Mouse (Mus musculus): ENCODE results near the gene Sf3a2. TPM values are rescaled to one million over a fixed set of nuclear protein-coding genes. Genes with fewer than 3 reads are reported as not detected.

The Sf3a2 gene
- total and polyA plus RNA-seq, 2 experiments from 2014 or later = 20.4 to 66.4 TPM

DNA sequence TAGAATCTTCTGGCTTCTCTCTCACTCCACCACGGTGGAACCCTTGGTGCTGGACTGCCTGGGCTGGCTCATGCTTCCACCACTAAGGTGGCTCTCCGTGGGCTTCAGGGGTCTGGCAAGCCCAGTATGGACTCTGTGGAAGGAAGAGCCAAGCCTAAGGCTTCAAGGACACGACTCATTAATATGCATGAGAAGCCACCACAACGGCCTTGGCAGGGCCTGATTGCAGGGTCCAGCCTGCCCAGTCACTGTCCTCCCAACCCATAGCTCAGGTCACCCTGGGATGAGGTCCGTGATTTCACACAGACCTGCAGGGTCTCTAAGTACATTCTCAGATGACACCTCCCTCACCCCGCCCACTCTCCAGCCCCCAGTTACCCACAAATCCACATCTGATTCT lies 41.9 kb downstream of the Sf3a2 start:
- Histone ChIP-seq H3K27me3 (ENCODE audit: insufficient read depth, low read length) (no peaks in the 10 kb centered on the region), H3K9me3 (ENCODE audit: low read length) (no peaks in the 10 kb centered on the region), H3K9ac (no peak overlapping the region), H3K4me3 (ENCODE audit: low read depth, low read length) (no peak overlapping the region), H3K36me3 (ENCODE audit: insufficient read depth) (0 out of 2 replicates have a peak, but pooled peaks cover 7% of the 10 kb centered on the region), H3K4me2 (ENCODE audit: low read depth) (no peak overlapping the region), H3K4me1 (ENCODE audit: insufficient read depth) (0 out of 2 replicates have a peak, but pooled peaks cover 3% of the 10 kb centered on the region), H3K27ac (ENCODE audit: low read depth, low read length) (no peak overlapping the region)
- 59% methylated on average over 6 of the region's 6 CpGs for WGBS
- no peak for TF ChIP-seq CTCF (IDR thresholded peaks at IDR 0.05; ENCODE audit: low read depth)
- DNase-seq (no peak), ATAC-seq (no peak)

DNA sequence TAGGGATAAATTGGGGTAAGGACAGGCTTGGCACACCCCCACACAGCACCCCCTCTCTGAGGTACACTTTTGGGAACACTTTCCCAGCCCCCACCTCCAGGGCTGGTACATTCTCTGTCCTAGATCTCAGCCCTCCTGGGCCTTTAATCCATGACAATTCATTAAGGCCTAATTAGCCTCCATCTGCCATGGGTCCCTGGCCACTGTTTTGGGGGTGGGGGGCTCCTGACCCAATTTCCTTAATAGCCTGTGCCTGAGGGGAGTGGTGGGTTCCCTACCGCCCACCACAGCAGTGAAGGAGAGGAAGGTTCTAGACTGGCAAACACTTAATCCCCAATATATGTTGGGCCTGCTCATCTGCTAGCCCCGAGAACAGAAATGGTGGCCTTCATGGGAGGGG lies 43.7 kb downstream of the Sf3a2 start:
- H3K27me3 ChIP-seq (ENCODE audit: insufficient read depth, low read length) = no peaks in the 10 kb centered on the region
- no peak overlapping the region for H3K27ac ChIP-seq (ENCODE audit: low read depth, low read length)
- no peaks in the 10 kb centered on the region for H3K36me3 ChIP-seq (ENCODE audit: insufficient read depth)
- WGBS = 68% methylated on average over 2 of the region's 2 CpGs
- H3K9ac ChIP-seq = no peak overlapping the region
- DNase-seq = no peak
- 0 out of 2 replicates have a peak, but pooled peaks cover 3% of the 10 kb centered on the region for H3K4me1 ChIP-seq (ENCODE audit: insufficient read depth)
- H3K4me2 ChIP-seq (ENCODE audit: low read depth) = no peak overlapping the region
- ATAC-seq = no peak
- TF ChIP-seq CTCF (IDR thresholded peaks at IDR 0.05; ENCODE audit: low read depth) = no peak
- H3K9me3 ChIP-seq (ENCODE audit: low read length) = no peaks in the 10 kb centered on the region
- no peak overlapping the region for H3K4me3 ChIP-seq (ENCODE audit: low read depth, low read length)

DNA sequence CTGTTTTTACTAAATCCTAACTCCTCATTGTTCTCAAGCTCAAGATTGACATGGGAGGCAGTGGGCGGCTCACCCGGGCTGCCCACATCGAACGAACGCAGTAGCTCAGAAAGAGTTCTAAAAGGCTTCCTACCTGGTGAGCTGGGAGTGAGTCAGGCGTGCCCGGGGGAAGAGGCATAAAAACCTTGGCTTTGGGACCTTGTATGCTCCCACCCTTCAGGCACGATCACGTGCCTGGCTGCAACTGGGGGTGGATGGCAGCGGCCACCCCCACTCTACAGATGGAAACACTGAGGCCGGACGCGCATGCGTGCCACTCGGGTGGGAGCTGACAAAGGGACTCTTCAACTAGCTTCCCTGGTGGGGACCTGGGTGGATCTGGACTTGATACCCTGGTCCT lies 44.3 kb downstream of the Sf3a2 start:
- Histone ChIP-seq H3K4me3 (ENCODE audit: low read depth, low read length) (no peak overlapping the region), H3K27ac (ENCODE audit: low read depth, low read length) (no peak overlapping the region), H3K9ac (no peak overlapping the region), H3K27me3 (ENCODE audit: insufficient read depth, low read length) (no peaks in the 10 kb centered on the region), H3K9me3 (ENCODE audit: low read length) (no peaks in the 10 kb centered on the region), H3K4me1 (ENCODE audit: insufficient read depth) (0 out of 2 replicates have a peak, but pooled peaks cover 3% of the 10 kb centered on the region), H3K36me3 (ENCODE audit: insufficient read depth) (no peaks in the 10 kb centered on the region), H3K4me2 (ENCODE audit: low read depth) (no peak overlapping the region)
- 84% methylated on average over 15 of the region's 15 CpGs for WGBS
- no peak for DNase-seq
- no peak for ATAC-seq
- TF ChIP-seq CTCF (IDR thresholded peaks at IDR 0.05; ENCODE audit: low read depth) = no peak

DNA sequence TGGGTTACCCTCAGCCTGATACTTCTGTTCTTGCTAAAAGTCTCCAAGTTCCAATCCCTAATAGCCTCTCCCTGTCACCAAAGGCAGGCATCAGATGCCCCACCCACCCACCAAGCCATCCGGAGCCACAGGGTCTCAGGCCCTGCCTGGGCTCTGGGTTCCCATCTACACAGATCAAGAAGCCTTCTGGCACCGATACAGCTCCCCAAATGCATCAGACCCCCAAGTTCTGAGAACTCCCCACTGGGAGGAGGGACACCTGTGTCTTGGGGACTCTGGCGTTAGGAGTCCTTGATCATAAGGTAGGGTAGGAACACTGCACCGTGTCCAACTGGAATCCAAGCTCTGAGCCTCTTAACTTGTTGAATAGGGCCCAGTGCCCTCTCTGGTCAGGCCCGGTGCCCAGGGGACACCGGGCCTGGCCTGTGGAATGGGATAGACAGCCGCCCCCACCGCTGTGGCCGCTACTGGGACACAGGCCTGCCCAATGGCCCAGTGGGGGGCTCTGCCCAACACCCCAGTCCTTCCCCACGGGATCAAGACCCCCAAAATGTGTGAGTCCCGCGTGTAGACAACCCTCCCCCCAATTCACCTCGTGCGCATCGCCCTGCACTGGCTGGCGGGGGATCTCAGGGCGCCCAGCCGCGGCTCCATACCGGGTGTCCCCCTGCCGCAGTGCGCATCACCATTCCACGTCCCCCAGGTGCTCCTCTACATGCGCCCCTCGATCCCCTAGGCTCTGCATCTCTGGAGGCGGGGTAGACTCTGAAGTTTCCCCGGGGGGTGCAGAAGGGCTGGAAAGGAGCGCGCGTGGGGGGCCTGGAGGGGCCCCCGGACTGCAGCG lies 45.3 kb downstream of the Sf3a2 start:
- no peaks in the 10 kb centered on the region for H3K9me3 ChIP-seq (ENCODE audit: low read length)
- peak overlapping the region; percentile 67 for H3K4me3 ChIP-seq (ENCODE audit: low read depth, low read length)
- peak overlapping the region; percentile 74 for H3K4me2 ChIP-seq (ENCODE audit: low read depth)
- no peak for TF ChIP-seq CTCF (IDR thresholded peaks at IDR 0.05; ENCODE audit: low read depth)
- 0 out of 2 replicates have a peak, but pooled peaks cover 3% of the 10 kb centered on the region for H3K4me1 ChIP-seq (ENCODE audit: insufficient read depth)
- no peak for DNase-seq
- H3K27me3 ChIP-seq (ENCODE audit: insufficient read depth, low read length) = no peaks in the 10 kb centered on the region
- peak overlapping the region; percentile 64 for H3K9ac ChIP-seq
- H3K27ac ChIP-seq (ENCODE audit: low read depth, low read length) = no peak overlapping the region
- WGBS = 8% methylated on average over 28 of the region's 32 CpGs
- no peaks in the 10 kb centered on the region for H3K36me3 ChIP-seq (ENCODE audit: insufficient read depth)
- ATAC-seq = peak; percentile 53

DNA sequence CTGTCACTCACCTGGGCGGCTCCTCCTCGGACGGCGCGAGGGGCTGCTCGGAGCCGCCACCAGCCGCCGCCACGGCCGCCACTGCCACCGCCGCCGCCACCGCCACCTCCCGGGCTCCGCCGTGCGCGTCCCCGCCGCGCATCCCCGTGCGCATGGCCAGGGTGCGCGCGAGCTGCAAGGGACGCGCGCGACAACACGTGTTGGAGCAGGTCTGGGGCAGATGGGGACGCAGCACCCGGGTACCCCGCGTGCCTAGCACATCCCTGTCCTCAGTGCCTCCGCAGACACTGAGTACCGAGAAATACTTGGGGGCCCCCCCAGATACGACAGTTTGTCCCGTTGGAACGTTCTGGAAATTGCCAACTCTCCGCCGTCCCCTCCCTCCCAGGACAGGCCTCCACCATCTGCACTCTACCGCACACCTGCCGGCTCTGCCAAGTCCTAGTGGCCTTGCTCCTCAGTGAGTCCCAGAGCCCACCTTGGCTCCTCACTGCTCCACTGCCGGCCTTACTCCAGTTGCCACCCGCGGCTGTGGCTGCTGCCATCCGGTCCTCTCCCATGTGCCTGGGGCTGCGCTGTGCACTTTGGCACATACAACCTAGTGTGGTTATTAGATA lies 46.0 kb downstream of the Sf3a2 start, which contains the start of gene Lingo3:
Lingo3 (minus strand) TSS at position 109 of the 617 bp plus-strand sequence.
- Histone ChIP-seq H3K9me3 (ENCODE audit: low read length) (no peaks in the 10 kb centered on the region), H3K27ac (ENCODE audit: low read depth, low read length) (no peak within 1 kb of the TSS), H3K4me1 (ENCODE audit: insufficient read depth) (0 out of 2 replicates have a peak, but pooled peaks cover 3% of the 10 kb centered on the region), H3K27me3 (ENCODE audit: insufficient read depth, low read length) (no peaks in the 10 kb centered on the region), H3K36me3 (ENCODE audit: insufficient read depth) (0 out of 2 replicates have a peak, but pooled peaks cover under 1% of the 10 kb centered on the region), H3K4me3 (ENCODE audit: low read depth, low read length) (peak within 1 kb of the TSS; percentile 67), H3K9ac (peak within 1 kb of the TSS; percentile 64), H3K4me2 (ENCODE audit: low read depth) (peak within 1 kb of the TSS; percentile 74)
- WGBS = 6% methylated on average over 40 of the region's 51 CpGs
- peak; percentile 86 for ATAC-seq
- DNase-seq = peak; percentile 87
- no peak for TF ChIP-seq CTCF (IDR thresholded peaks at IDR 0.05; ENCODE audit: low read depth)

DNA sequence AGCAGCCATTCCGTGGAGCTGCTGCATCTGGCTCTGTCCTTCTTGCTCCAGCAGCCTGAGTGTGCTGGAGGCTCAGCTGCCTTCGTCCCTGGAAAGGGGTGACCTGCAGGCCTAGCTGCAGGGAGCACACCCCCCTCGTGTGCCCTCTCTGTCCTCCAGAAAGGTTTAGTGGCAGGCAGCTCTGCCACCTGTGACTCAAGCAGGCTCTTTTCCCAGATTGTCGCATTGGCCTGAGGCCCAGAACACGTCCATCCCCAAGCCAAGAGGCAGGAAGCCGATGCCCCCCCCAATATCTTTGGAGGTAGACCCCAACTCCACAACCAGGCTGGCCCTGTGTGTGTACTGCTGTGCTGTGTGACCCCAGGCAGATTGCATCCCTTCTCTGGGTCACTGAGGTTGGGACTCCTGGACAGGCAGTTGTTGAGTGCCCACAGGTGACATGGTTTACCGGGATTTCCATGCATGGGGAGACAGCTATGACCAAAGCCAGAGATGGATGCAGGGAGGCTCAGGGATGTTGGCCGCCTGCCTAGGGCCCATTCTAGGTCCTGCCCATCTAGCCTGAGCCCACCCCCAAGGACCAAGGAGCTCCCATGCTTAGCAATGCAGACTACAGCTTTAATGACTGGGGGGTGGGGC lies 47.2 kb downstream of the Sf3a2 start:
- DNase-seq (no peak), ATAC-seq (no peak)
- WGBS = 56% methylated on average over 8 of the region's 8 CpGs
- Histone ChIP-seq H3K9ac (no peak overlapping the region), H3K9me3 (ENCODE audit: low read length) (no peaks in the 10 kb centered on the region), H3K27ac (ENCODE audit: low read depth, low read length) (no peak overlapping the region), H3K4me3 (ENCODE audit: low read depth, low read length) (no peak overlapping the region), H3K4me2 (ENCODE audit: low read depth) (no peak overlapping the region), H3K4me1 (ENCODE audit: insufficient read depth) (0 out of 2 replicates have a peak, but pooled peaks cover 3% of the 10 kb centered on the region), H3K27me3 (ENCODE audit: insufficient read depth, low read length) (no peaks in the 10 kb centered on the region), H3K36me3 (ENCODE audit: insufficient read depth) (peaks cover 9% of the 10 kb centered on the region; the same call in 1 of the 2 replicates)
- no peak for TF ChIP-seq CTCF (IDR thresholded peaks at IDR 0.05; ENCODE audit: low read depth)
